Mouse (Mus musculus): ENCODE results near the gene H2-T23. TPM values are rescaled to one million over a fixed set of nuclear protein-coding genes. Genes with fewer than 3 reads are reported as not detected.

Gene H2-T23
- polyA plus RNA-seq, 1 experiment from 2014 or later = 3.1 TPM

GRCm38 (mm10) chr17:35999356-35999755, 33.3 kb downstream of the H2-T23 start:
- Histone ChIP-seq H3K9me3 (replicated peaks; ENCODE audit: control insufficient read depth, low read length) (no peaks in the 10 kb centered on the region), H3K27ac (ENCODE audit: low read depth, low read length) (no peak overlapping the region), H3K27me3 (ENCODE audit: control insufficient read depth, insufficient read depth, low read length) (no peaks in the 10 kb centered on the region), H3K9ac (ENCODE audit: low read depth, low read length) (no peak overlapping the region), H3K36me3 (ENCODE audit: control insufficient read depth, insufficient read depth, low read length) (no peaks in the 10 kb centered on the region), H3K4me3 (ENCODE audit: low read depth, low read length) (no peak overlapping the region), H3K4me1 (ENCODE audit: control insufficient read depth, insufficient read depth, low read length) (peaks cover 3% of the 10 kb centered on the region; the same call in 1 of the 2 replicates), H3K4me2 (no peak overlapping the region)
- no peak for ATAC-seq (replicated peaks; ENCODE audit: insufficient number of reproducible peaks, low FRiP score, low TSS enrichment)
- WGBS (ENCODE audit: insufficient replicate concordance) = 80% methylated on average over 7 of the region's 7 CpGs

- H3K9ac ChIP-seq (ENCODE audit: low read depth, low read length) = no peak overlapping the region
- 86% methylated on average over 6 of the region's 6 CpGs for WGBS (ENCODE audit: insufficient replicate concordance)
- no peaks in the 10 kb centered on the region for H3K9me3 ChIP-seq (replicated peaks; ENCODE audit: control insufficient read depth, low read length)
- no peaks in the 10 kb centered on the region for H3K27me3 ChIP-seq (ENCODE audit: control insufficient read depth, insufficient read depth, low read length)
- H3K27ac ChIP-seq (ENCODE audit: low read depth, low read length) = no peak overlapping the region
- H3K4me3 ChIP-seq (ENCODE audit: low read depth, low read length) = no peak overlapping the region
- H3K4me2 ChIP-seq = peak overlapping the region; percentile 41
- no peak for ATAC-seq (replicated peaks; ENCODE audit: insufficient number of reproducible peaks, low FRiP score, low TSS enrichment)
- H3K36me3 ChIP-seq (ENCODE audit: control insufficient read depth, insufficient read depth, low read length) = no peaks in the 10 kb centered on the region
- H3K4me1 ChIP-seq (ENCODE audit: control insufficient read depth, insufficient read depth, low read length) = peaks cover 3% of the 10 kb centered on the region; the same call in 1 of the 2 replicates
These were observed 33.9 kb downstream of the H2-T23 start for GRCm38 (mm10) chr17:35998545-35999305.

DNA sequence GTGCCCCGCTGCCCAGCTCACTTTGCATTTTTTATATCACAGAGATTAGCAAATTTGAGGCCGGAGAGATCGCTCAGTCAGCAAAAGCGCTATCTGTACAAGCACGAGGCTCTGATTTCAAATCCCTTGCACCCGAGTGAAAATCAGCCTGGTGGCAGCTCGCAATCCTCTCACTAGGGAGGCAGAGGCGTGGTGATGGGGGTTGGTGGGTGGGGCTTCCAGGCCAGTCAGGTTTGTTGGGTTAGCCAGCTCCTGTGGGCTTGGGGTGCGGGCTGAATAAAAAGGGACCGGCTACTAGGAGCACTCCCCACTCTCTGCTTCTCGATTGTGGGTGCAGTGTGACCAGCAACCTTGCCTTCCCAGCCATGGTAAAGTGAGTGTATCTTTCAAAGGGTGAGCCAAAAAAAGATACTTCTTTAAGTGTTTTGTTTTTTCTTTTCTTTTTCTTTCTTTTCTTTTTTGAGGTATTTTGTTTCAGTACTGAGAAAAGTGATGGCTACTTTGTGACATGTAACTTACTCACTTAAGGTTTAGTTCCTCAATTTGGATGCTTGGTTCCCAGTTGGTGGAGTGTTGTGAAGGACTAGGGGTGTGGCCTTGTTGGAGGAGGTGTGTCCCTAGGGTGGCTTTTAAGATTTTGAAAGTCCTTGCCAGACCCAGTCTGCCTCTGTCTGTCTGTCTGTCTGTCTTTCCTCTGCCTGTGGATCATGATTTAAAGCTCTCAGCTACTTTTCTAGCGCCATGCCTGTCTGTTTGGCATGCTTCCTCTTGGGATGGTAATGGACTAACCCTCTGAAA, 34.7 kb downstream of the H2-T23 start:
- Histone ChIP-seq H3K27me3 (ENCODE audit: control insufficient read depth, insufficient read depth, low read length) (no peaks in the 10 kb centered on the region), H3K36me3 (ENCODE audit: control insufficient read depth, insufficient read depth, low read length) (no peaks in the 10 kb centered on the region), H3K4me3 (ENCODE audit: low read depth, low read length) (0 out of 2 replicates have a peak overlapping the region, but pooled peaks have one; percentile 8), H3K4me2 (peak overlapping the region; percentile 41), H3K4me1 (ENCODE audit: control insufficient read depth, insufficient read depth, low read length) (peaks cover 3% of the 10 kb centered on the region; the same call in 1 of the 2 replicates), H3K9me3 (replicated peaks; ENCODE audit: control insufficient read depth, low read length) (no peaks in the 10 kb centered on the region), H3K27ac (ENCODE audit: low read depth, low read length) (no peak overlapping the region), H3K9ac (ENCODE audit: low read depth, low read length) (no peak overlapping the region)
- 66% methylated on average over 12 of the region's 12 CpGs for WGBS (ENCODE audit: insufficient replicate concordance)
- ATAC-seq (replicated peaks; ENCODE audit: insufficient number of reproducible peaks, low FRiP score, low TSS enrichment) = no peak

DNA sequence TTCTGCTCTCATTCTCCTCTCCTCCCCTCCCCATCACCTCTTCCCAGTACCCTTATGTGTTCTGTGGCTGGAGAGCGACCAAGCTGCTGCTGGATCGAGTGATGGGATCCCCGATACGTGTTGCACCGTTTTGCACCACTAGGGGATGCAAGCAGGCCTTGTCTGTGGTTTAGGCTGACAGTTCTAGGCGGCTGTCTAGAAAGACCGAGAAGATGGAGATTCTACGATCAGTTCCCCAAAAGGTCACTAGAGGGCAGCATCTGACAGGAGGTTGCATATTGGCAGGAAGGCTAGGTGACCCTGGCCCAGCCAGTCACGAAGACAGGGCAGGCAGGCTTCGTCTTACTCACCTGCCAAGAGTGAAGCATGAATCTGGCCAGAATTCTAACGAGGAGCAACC, 35.7 kb downstream of the H2-T23 start:
- ATAC-seq (replicated peaks; ENCODE audit: insufficient number of reproducible peaks, low FRiP score, low TSS enrichment) = peak; percentile 44; the same call in 1 of the 2 replicates
- no peaks in the 10 kb centered on the region for H3K9me3 ChIP-seq (replicated peaks; ENCODE audit: control insufficient read depth, low read length)
- H3K9ac ChIP-seq (ENCODE audit: low read depth, low read length) = no peak overlapping the region
- WGBS (ENCODE audit: insufficient replicate concordance) = 6% methylated on average over 11 of the region's 11 CpGs
- no peak overlapping the region for H3K4me2 ChIP-seq
- H3K27me3 ChIP-seq (ENCODE audit: control insufficient read depth, insufficient read depth, low read length) = no peaks in the 10 kb centered on the region
- H3K4me1 ChIP-seq (ENCODE audit: control insufficient read depth, insufficient read depth, low read length) = peaks cover 3% of the 10 kb centered on the region; the same call in 1 of the 2 replicates
- H3K4me3 ChIP-seq (ENCODE audit: low read depth, low read length) = no peak overlapping the region
- H3K36me3 ChIP-seq (ENCODE audit: control insufficient read depth, insufficient read depth, low read length) = no peaks in the 10 kb centered on the region
- no peak overlapping the region for H3K27ac ChIP-seq (ENCODE audit: low read depth, low read length)

DNA sequence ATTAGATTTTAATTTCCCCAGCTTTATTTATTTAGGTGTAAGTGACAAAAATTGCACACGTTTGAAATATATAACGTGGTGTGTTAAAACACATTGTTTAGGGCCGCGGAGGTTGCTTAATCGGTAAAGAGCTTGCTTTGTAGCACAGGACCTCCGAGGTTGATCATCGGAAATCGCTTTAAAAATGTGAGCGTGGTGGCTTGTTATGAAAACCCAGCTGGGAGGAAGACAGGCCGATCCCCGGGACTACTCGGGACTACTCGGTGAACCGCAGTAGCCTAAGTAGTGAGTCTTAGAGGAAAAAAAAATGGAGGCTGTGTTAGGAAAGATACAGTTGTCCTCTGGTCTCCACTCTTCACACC, 37.8 kb downstream of the H2-T23 start:
- Histone ChIP-seq H3K27ac (ENCODE audit: low read depth, low read length) (no peak overlapping the region), H3K36me3 (ENCODE audit: control insufficient read depth, insufficient read depth, low read length) (no peaks in the 10 kb centered on the region), H3K9me3 (replicated peaks; ENCODE audit: control insufficient read depth, low read length) (no peaks in the 10 kb centered on the region), H3K9ac (ENCODE audit: low read depth, low read length) (peak overlapping the region; percentile 73), H3K4me2 (peak overlapping the region; percentile 75), H3K27me3 (ENCODE audit: control insufficient read depth, insufficient read depth, low read length) (no peaks in the 10 kb centered on the region), H3K4me3 (ENCODE audit: low read depth, low read length) (peak overlapping the region; percentile 68), H3K4me1 (ENCODE audit: control insufficient read depth, insufficient read depth, low read length) (peaks cover 3% of the 10 kb centered on the region; the same call in 1 of the 2 replicates)
- no peak for ATAC-seq (replicated peaks; ENCODE audit: insufficient number of reproducible peaks, low FRiP score, low TSS enrichment)
- 1% methylated on average over 14 of the region's 14 CpGs for WGBS (ENCODE audit: insufficient replicate concordance)

DNA sequence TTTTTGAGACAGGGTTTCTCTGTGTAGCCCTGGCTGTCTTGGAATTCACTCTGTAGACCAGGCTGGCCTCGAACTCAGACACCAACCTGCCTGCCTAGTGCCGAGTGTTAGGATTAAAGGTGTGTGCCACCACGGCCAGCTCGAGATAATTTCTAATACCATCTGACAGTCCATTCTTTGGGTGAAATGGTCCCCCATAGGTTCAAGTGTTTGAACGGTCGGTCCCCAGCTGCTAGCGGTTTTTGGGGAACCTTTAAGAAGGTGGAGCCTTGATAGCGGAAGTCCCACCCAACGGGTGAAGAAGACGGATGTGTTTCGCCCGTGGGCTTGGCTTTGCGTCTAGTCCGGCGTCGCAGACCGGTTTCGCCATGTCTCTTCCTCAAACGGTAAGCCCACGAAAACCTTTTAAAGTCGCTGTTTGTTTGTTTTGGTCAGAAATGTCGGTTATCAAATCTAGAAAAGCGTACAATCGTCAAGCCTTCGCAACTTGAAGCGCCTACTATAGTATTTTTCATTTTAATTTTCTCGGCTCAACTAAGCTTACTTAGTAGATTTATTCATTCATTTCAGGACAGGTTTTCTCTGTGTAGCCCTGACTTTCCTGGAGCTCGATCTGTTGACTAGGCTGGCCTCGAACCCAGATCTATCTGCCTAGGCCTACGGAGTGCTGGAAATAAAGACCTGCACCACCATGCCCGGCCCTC, 38.3 kb downstream of the H2-T23 start:
- H3K36me3 ChIP-seq (ENCODE audit: control insufficient read depth, insufficient read depth, low read length) = no peaks in the 10 kb centered on the region
- 3% methylated on average over 31 of the region's 31 CpGs for WGBS (ENCODE audit: insufficient replicate concordance)
- ATAC-seq (replicated peaks; ENCODE audit: insufficient number of reproducible peaks, low FRiP score, low TSS enrichment) = peak; percentile 59; the same call in 1 of the 2 replicates
- peaks cover 3% of the 10 kb centered on the region; the same call in 1 of the 2 replicates for H3K4me1 ChIP-seq (ENCODE audit: control insufficient read depth, insufficient read depth, low read length)
- no peaks in the 10 kb centered on the region for H3K27me3 ChIP-seq (ENCODE audit: control insufficient read depth, insufficient read depth, low read length)
- peak overlapping the region; percentile 75 for H3K4me2 ChIP-seq
- H3K4me3 ChIP-seq (ENCODE audit: low read depth, low read length) = peak overlapping the region; percentile 68
- peak overlapping the region; percentile 73 for H3K9ac ChIP-seq (ENCODE audit: low read depth, low read length)
- H3K9me3 ChIP-seq (replicated peaks; ENCODE audit: control insufficient read depth, low read length) = no peaks in the 10 kb centered on the region
- peak overlapping the region; percentile 22; the same call in 1 of the 2 replicates for H3K27ac ChIP-seq (ENCODE audit: low read depth, low read length)

GRCm38 (mm10) chr17:35993675-35994074, 39.0 kb downstream of the H2-T23 start:
- WGBS (ENCODE audit: insufficient replicate concordance) = 7% methylated on average over 17 of the region's 17 CpGs

GRCm38 (mm10) chr17:35991781-35992180, 40.9 kb downstream of the H2-T23 start:
- H3K4me1 ChIP-seq (ENCODE audit: control insufficient read depth, insufficient read depth, low read length) = peaks cover 3% of the 10 kb centered on the region; the same call in 1 of the 2 replicates
- 34% methylated on average over 10 of the region's 10 CpGs for WGBS (ENCODE audit: insufficient replicate concordance)
- no peaks in the 10 kb centered on the region for H3K27me3 ChIP-seq (ENCODE audit: control insufficient read depth, insufficient read depth, low read length)
- H3K9ac ChIP-seq (ENCODE audit: low read depth, low read length) = peak overlapping the region; percentile 6; the same call in 1 of the 2 replicates
- no peaks in the 10 kb centered on the region for H3K9me3 ChIP-seq (replicated peaks; ENCODE audit: control insufficient read depth, low read length)
- 0 out of 2 replicates have a peak, but pooled peaks cover 12% of the 10 kb centered on the region for H3K36me3 ChIP-seq (ENCODE audit: control insufficient read depth, insufficient read depth, low read length)
- no peak overlapping the region for H3K27ac ChIP-seq (ENCODE audit: low read depth, low read length)
- no peak overlapping the region for H3K4me2 ChIP-seq
- no peak for ATAC-seq (replicated peaks; ENCODE audit: insufficient number of reproducible peaks, low FRiP score, low TSS enrichment)
- no peak overlapping the region for H3K4me3 ChIP-seq (ENCODE audit: low read depth, low read length)

More at GRCm38 (mm10) chr17:35993675-35994074, 39.0 kb downstream of the H2-T23 start:
- Histone ChIP-seq H3K4me3 (ENCODE audit: low read depth, low read length) (peak overlapping the region; percentile 68), H3K9ac (ENCODE audit: low read depth, low read length) (no peak overlapping the region), H3K27me3 (ENCODE audit: control insufficient read depth, insufficient read depth, low read length) (no peaks in the 10 kb centered on the region), H3K4me1 (ENCODE audit: control insufficient read depth, insufficient read depth, low read length) (peaks cover 3% of the 10 kb centered on the region; the same call in 1 of the 2 replicates), H3K9me3 (replicated peaks; ENCODE audit: control insufficient read depth, low read length) (no peaks in the 10 kb centered on the region), H3K27ac (ENCODE audit: low read depth, low read length) (no peak overlapping the region), H3K4me2 (peak overlapping the region; percentile 75), H3K36me3 (ENCODE audit: control insufficient read depth, insufficient read depth, low read length) (0 out of 2 replicates have a peak, but pooled peaks cover 2% of the 10 kb centered on the region)
- ATAC-seq (replicated peaks; ENCODE audit: insufficient number of reproducible peaks, low FRiP score, low TSS enrichment) = peak; percentile 56
